Mouse (Mus musculus) spleen, postnatal 36 days (tissue): ENCODE data around the gene Agbl1.
"Not testable (repeated sequence)": the region's sequence is repeated elsewhere in the genome, so short reads cannot be mapped to it uniquely, and the experiment has no call there.

ENCODE experiments used
- DNase-seq, 2 experiments: peaks; one replicate each; pipeline ENCODE4 v3.0.0; 2022; ENCODE audit warnings: low spot score in 2 of 2, mixed read lengths in 1 of 2

The Agbl1 gene

DNA sequence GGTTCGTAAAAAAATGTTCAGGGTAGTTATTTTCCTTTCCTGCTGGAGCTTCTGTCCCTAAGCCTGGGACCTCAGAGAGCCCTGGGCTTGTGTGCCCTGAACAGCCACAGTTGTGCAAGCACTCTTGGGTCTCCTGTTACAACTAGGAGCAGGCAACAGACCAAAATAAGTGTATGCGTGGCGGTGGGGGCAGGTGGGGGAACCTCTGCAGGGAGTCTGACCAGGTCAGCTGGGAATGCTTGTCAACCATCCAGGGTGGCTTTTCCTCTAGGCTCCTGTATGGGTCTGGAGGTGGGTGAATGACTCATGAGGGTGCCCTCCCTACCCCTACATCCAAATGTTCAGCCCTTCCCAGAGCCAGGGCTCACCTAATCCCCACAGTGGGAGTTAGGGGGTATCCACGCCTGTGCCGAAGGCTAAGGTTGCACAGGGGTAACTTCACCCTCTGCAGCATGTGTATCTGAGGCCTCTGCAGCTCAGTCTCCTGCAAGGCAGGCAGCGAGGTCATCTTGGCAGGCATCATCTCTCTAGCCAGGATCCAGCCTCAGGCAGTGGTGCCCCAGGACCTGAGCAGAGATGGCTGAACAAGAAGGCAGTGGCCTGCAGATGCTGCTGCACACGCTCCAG lies at the start of gene Agbl1:
Gene Agbl1 (plus strand): TSS at position 577 of the 627 bp plus-strand sequence.
- no peak for DNase-seq

DNA sequence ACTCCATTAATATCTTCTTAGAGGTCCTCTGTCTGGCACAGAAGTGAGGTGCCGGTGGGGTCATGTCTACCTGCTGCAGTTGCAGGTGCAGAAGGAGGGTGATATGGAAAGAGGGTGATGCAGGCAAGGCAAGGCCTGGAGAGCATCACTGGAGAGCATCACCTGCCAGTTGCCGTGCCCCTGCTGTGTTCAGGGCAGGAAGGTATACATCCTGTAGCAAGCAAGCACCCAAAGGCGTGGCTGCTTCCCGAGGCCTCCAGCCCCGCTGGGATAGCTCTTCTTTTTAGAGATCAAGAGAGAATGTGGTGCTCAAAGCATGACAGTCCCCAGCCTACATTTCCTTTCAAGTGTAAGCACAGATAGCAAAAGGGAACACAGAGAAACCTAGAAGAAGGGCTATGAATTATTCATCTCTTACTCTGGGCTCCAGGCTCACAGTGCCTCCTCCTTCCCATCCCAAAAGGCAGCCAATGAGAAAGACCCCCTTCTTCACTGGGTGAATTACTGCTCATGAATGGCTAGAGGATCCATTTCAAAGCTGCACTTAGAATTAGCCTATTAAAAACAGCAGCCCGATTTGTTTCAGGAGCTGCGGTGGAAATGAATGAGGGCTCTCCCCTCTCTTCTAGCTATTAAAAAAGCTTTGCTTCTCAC lies 44.6 kb upstream of the Agbl1 start:
- no peak for DNase-seq

DNA sequence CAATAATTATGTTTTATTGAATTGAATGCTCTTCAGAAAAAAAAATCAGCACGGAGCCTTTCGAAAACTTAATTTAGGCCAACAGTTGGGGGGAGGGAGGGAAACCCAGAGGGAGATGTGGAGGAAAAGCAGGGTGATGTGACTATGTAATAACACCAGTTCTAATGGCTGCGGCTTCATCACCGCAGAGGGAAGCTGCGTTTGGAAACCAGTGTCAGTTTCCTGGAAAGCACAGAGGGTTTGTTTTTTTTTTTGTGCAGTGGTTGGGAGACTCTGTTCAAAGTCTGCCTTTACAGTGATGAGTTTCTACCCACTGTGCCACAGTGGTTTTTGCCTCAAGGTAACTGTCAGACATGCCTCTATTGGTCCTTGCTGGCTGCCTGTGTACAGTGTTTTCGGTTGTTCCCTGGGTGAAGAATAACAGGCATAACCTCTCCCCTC lies 44.0 kb upstream of the Agbl1 start:
- no peak for DNase-seq

DNA sequence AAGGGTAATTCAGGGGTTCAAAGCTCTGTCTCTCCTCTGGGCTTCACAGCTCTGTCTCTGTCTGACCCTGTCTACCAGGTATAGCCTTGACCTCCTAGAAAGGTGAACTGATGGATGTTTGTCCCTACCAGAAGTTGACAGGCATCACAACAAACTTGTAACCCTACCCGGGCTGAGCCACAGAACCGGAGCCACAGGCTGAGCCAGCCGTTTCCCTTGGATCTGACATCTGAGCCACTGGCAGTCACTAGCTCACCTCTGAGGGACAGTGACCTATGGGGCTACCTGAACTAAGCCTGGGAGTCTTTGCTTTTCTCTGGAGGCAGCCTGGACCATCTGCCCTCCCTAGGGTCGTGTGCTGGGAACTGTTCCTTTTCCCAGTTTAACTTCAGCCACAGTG lies 11.1 kb upstream of the Agbl1 start:
- DNase-seq: no peak

DNA sequence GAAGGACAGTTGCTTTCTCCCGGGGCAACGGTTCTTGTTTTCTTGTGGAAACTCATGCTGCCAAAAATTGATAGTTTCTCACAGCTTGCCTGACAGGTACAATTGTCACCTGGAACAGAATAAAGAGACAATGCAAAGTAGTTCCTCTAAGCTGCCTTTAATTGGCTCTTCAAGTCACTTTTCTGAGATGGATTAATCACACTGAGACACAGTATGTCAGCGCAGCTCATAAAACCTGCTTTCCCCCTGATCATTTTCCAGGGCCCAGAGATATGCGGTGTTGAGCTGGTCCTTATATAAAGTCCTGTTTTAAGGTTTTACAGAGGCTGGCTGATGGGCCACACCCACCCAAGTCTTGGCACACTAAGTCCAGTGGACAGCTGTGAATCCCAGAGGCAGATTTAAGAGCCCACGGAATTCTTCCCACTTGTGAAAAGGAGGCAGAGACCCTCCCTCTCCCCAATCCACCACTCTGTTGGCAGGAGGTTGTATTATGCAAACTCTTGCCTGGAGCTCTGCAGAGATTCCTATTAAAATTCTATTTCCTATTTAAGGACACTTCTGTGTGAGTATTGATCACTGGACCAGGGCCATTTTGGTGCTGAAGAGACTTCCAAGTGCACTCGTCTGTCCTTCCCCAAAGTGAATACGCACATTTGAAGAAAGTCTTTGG lies 9.8 kb upstream of the Agbl1 start:
- no peak for DNase-seq

DNA sequence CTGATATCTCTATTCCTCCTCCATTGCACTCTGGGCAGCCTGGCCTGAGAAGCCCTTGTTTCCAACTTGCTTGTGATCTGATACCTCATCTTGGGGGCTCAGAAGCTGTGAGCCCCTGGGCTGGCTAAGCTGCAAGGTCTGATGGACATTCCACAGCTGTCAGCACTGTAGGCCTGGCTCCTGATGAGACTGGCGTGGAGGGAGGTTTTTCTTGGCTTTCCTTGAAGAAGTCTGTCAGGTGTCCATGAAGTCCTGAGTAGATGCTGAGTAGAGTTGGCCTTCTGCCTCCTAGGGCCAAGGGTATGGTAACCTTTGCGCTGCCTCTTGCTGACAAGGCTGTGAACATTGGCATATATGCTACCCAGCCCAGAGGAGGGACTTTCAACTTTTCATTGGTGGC lies 7.0 kb upstream of the Agbl1 start:
- no peak for DNase-seq

DNA sequence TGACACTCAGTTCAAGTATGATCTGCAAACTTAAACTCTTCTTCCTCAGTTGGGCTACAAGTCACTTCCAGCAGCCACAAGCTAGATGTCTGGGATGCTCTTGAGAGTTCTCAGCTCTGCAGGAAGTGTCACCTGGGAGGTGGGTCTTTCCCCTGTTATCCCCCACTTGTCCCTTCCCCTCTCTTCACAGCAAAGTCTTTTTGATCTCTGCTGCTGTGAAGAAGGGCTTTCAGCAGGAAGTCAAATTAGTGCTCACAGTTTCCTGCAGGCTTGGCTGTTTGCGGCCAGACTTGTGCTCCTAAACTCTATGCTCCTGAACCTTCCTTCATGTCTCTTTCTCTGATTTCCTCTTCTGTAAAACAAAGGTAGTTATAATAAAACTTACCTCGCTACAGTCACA lies 806 bp upstream of the Agbl1 start:
- DNase-seq: peak; percentile 5 to 6

DNA sequence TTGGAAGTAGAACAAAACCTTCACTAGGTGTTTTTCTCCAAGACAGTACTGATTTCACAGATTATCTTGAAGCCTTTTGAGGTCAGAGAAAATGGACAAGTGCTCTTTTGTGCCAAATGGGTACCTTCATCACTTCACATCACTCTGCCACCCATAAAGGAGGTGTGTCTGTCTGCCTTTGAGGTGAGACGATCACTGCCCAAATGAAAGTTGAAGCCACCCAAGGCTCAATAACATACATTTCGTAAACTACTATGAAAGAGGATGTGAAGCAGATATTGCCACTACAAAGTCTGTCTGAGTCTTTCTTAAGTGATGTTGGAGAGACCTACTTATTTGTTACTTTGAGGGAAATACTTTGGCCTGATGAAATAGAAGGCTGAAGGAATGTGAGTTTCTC lies 4.6 kb downstream of the Agbl1 start:
- DNase-seq: no peak

DNA sequence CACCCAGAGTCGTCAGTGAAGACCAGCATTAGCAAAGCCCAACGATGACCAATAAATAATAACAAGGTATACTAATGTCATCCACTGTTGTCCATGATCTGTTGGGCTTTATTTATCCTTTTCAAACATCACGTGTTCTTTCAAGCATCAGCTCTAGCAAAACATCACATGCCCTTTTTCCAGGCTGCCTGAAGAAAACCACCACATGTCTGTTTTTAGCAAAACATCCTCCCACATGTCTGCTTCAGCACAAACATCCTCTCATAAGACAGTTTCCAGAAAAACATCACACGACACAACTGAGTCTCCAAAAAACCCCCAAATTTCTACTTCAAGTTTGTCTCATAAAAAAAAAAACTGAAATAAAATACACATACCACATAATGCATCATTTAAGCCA lies 7.8 kb downstream of the Agbl1 start:
- no peak for DNase-seq

DNA sequence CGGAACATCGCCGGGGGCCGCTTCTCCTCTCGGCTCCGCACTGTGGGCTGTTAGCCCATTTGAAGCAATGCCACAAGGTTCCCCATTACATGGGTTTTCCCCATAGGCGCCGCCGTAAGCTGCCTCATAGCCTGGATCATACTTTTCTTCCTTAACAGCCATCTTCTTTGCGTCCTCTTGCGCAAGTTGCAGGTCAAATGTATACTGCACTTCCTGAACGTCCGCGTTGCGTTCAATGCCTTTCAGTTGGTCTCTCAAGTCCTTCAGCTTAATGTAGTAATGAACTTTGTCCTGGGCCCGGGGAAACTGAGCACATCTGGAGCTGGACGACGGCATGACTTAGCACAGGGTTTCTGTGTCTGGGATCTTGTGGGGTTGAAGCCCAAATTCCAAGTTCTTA lies 15.2 kb downstream of the Agbl1 start:
- DNase-seq: not testable (repeated sequence)

DNA sequence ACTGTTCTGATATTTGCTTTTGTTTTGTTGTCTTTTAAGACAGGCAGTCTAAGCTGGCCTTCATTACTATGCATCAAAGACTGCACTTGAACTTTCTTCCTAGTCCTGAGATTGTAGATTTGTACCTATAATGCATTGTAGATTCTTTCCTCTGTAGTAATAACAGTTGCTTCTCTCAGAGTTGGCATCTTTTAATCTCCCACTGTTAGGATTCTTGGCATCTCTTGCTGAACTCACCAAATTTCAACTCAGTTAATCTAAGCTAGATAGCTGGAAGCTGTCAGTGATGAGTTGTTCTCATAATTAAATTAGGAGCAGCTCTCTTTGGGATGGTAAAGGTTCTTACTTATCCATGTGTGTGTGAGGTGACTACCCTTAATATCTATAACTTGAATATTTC lies 45.4 kb downstream of the Agbl1 start:
- DNase-seq: no peak

DNA sequence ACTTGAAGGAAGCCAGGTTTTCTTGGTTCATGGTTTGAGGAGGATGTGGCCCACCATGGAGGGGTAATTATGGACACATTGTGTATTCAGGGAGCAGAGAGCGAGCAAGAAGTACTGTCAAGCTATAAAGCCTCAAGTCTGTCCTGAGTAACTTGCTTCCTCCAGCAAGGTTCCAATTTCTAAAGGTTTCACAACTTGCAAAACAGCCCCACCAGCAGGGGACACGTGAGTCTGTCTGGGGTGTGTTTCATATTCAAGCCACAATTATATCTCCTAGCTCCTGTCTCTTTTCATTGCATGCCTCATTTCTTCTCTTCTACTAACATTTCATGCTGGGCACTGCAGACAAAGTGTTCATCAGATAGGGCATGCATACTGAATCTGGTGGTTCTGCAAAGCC lies 53.1 kb downstream of the Agbl1 start:
- no peak for DNase-seq

DNA sequence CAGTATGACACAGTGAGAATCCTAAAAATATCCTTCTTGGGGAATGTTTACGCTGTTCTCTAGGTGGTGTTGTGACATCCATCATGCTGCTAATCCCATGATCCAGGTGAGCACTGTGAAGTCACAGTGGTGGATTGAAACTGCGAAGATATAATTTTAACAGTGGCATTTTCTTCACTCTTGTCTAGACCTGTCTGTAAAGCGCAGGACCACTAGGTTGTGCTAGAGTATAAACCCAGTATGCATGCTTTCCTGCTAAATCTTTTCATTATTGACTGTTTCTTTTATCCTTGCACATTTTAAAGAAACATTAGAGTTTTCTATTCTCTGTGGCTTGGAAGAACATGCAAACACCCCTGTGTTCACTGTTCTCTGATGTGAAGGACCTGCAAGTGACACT lies 57.8 kb downstream of the Agbl1 start:
- no peak for DNase-seq

DNA sequence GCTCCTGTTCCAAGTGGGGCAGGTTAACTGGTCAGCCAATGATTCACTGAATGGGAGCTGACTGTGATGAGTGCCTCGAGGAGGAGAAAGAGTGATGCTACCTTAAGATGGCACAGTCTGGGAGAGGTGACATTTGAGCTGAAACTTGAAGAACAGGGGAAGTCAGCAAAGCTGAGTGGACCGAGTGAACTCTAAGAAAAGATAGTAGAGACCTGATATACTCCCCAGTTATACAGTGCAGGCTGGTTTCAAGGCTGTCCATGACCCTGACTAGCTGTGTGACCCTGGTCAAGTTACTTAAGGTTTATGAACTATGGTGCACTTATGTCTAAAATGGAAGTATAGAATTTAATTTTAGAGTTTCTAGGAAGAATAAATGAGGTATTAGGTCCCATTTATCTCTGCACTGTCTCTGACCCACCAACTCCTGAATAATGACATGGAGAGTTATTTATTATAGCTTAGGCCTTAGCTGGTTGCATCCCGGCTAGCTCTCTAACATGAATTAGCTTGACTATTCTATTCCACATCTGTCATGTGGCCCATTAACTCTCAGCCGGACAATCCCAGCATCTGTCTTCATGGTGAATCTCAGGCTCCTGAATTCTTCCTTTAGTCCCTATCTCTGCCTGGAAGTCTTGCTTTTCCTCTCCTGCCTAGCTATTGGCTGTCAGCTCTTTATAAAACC lies 92.3 kb downstream of the Agbl1 start:
- DNase-seq: no peak

DNA sequence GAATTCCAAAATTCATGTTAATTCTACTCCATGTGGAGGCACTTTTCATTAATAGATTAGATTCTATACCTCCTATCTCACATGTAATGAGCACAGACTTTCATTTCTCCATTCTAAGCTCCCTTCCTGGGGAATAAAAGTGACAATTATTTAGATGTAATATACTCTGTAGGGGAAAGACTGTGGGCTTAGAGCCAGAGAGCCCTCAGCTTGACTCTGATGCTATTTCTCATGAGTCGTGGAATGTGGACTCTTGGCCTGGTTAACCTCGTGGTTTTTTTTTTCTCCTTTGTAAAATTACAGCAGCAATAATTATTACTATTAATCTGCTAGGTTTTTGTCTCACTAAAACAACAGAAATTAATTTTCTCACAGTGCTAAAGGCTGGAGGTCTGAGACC lies 96.4 kb downstream of the Agbl1 start:
- no peak for DNase-seq

DNA sequence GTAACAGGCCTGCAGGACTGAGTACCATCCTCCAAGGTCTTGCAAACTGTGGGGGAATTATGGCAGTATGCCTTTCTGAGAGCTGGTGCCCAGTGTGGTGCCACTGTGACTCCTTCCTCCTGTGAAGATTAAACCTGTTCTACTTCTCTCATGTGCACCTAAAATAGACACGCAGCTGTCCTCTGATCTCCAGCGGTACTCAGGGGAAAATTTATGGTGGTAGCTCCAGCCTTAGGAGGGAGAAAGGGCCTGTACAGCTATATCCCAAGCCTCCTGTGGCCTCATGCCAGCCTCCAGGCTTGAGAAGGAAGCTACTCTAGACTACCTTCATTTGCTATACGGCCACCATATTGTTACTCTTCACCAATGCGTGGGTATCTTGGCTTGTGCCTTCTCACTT lies 109.6 kb downstream of the Agbl1 start:
- no peak for DNase-seq

DNA sequence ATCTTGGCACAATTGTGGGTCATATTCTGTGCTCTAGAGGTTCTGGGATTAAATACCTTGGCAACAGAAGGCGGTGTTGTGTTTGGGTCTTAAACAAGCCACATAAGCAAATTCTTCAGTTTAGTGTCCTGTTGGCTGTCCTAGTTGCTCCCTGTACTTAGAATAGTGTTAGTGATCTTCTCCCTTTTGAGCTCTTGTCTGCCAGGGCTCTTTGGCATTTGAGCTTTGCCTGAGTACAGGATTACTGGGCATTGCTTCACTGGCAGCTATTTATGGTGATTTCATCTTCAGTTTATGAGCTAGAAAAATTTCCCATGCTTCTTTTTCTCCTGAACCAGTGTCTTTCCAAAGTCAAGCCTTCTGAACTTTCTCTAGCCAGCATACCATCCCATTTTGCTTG lies 111.9 kb downstream of the Agbl1 start:
- no peak for DNase-seq

DNA sequence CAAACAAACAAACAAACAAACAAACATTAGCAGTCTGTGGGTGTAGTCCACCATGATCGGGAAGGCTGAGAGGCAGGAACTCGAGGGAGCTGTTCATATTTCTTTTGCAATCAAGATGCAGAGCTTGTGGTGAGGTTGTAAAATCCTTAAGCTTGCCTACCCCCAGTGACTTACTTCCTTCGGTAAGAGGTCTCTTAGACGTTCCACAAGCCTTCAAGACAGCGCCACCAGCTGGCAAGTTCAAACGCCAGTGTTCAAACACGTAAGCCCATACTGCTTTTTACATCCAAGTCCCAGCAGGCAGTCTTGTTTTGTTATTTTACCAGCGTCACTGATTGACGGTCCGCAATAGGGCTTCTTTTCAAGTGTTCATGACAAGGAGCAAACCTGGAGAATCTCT lies 123.8 kb downstream of the Agbl1 start:
- DNase-seq: no peak

DNA sequence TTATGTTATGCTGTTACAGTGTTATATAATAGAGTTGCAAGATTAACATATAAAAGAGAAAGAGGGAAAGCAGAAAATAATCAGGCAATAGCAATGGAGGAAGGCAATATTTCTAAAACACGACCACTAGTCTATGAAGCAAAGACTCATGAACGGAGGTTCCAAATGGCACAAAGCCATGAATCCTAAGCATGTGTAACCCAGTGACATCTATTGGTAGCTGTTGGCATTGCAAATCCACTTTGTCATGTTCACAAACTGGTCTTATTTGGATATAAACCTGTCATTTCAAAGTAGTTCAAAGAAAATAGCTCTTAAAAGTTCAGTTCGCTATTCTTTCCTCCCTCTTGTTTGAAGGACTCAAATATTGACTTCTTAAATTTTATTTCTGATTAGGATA lies 124.8 kb downstream of the Agbl1 start:
- DNase-seq: no peak

DNA sequence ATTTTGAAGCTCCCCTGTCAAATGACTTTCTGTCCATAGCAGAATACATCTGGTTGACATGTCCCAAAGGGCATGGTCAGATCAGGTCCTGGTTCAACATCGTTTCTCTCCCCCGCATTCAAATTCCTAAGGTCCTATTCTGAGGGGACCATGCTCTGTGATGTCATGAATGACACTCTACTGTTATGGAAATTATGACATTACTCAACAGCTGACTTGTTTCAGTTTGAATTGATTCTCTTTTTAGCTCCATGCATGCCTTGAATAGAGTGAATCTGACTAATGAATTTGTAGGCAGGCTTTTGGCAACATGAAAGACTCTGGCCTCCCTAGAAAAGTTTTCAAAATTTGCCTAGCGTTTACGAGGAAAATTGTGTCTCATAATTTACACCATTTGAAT lies 141.6 kb downstream of the Agbl1 start:
- DNase-seq: no peak

DNA sequence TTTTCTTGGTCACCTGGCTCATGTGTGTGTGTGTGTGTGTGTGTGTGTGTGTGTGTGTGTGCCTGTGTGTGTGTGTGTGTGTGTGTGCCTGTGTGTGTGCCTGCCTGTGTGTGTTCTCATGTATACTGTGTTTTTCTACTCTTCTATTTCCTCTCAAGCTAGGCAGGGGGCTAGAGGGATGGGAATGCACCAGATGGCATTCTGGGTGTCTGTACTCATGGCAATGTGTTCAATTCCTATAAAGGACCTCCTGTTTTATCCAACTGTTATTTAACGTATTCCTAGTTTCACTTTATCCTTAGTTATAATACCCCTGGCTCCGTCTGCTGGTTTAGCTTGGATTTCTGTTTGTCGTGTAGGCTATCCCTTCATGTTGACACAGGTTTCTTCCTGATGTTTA lies 149.8 kb downstream of the Agbl1 start:
- DNase-seq: no peak

DNA sequence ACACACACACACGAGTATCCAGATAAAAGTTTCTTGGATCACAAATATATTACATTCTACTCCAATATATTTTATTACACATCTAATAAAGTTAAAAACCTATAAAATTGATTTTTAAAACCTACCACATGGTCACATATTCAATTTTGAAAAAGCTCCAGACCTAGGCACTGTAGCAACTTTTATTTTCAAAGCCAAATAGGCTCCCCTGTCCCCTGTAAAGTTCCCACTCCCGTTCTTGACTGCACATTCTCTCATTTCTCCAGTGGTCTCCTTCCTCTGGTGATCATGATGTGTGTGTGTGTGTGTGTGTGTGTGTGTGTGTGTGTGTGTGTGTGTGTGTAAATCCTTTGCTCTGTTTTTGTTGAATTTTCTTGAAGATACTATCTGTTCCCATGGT lies 152.3 kb downstream of the Agbl1 start:
- no peak for DNase-seq

DNA sequence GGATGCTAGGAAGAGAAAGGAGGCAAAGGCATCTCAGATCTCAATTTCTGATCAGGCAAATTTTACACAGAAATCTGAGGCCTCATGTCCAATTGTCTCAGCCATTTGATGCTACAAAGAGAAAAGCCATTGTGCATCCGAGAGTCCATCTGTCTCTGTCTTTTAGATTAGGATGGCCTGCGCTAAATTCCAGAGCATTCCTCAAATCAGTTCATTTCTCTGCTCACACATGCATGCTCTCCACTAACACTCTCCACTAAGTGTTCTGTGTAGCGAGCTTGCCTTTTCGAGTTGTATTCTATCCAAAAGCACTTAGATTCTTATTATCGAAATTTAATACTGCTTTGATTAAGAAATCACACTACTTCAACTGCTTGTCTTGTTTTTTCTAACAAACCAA lies 159.6 kb downstream of the Agbl1 start:
- no peak for DNase-seq
